Mouse (Mus musculus) megakaryocyte, embryonic 14.5 days (primary cell): Measurements from ENCODE around the gene Timm44. TPM values are rescaled to one million over a fixed set of nuclear protein-coding genes. Genes with fewer than 3 reads are reported as not detected.

Source experiments
- H3K27me3 ChIP-seq: replicated peaks from 2 replicates; pipeline ENCODE3; 2012; ENCODE audit warnings: inconsistent platforms
- H3K36me3 ChIP-seq: replicated peaks from 2 replicates; pipeline ENCODE3; 2012; ENCODE audit warnings: low read length, inconsistent platforms, mixed read lengths
- H3K4me1 ChIP-seq: 2 replicates; pipeline ENCODE4 v1.6.1; 2012; ENCODE audit warnings: inconsistent platforms
- H3K4me3 ChIP-seq: replicated peaks from 2 replicates; pipeline ENCODE3; 2012; ENCODE audit warnings: moderate library complexity, mild to moderate bottlenecking, inconsistent platforms
- H3K9me3 ChIP-seq: 2 replicates; pipeline ENCODE4 v1.6.1; 2012; ENCODE audit warnings: inconsistent platforms
- FLI1 ChIP-seq: IDR thresholded peaks from 2 replicates; pipeline ENCODE4 v1.6.1; 2012; ENCODE audit warnings: low read length, inconsistent platforms, mixed read lengths
- GATA1 ChIP-seq: IDR thresholded peaks from 3 replicates; pipeline ENCODE4 v1.6.1; 2012; ENCODE audit warnings: mixed read lengths, low read length, inconsistent platforms, borderline replicate concordance
- polyA plus RNA-seq: library from polyadenylated mRNA; stranded (reverse); fragments of >175 nt; gene quantifications from 2 replicates; pipeline ENCODE4 v1.2.3, GENCODE M21; 2012; ENCODE audit warnings: low replicate concordance; ENCODE audit not compliant: insufficient read depth

The Timm44 gene
- polyA plus RNA-seq, 1 experiment = 43.5 TPM

DNA sequence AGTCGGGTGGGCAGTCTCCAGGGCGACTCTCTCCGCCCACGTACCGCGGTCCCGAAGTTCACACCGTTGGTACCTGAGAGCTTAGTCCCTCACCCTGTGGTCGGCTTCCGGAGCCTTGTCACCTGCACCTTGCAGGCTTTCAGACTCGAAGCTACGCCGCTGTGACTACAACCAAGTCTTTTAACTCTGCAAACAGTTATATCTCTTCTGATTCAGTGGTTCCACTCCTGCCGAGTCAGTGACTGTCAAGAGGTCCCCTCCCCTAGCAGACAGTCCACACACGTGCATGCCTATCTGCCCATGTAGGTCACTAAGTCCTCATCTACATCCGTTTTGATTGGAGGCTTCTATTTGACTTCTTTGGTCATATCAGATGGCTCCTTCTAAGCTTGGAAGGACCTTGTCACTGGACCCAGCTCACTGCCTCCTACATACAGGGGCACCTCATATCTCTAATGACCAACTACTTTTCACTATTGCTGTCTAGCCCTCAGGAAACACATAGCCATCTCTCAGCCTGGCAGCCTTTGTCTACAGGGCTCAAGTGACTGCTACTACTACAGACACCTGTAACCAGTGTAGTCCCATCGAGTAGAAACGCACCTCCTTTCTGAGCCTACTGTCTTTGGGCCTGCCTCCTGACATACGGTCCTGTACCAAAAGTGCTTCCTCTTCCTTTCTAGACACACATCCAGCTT, 36.4 kb downstream of the Timm44 start:
- H3K4me1 ChIP-seq = peaks cover 51% of the 10 kb centered on the region
- no peak for TF ChIP-seq GATA1
- TF ChIP-seq FLI1 = no peak
- H3K36me3 ChIP-seq = peaks cover 47% of the 10 kb centered on the region
- peaks cover 13% of the 10 kb centered on the region for H3K27me3 ChIP-seq
- peak overlapping the region; percentile 96 for H3K4me3 ChIP-seq
- no peaks in the 10 kb centered on the region for H3K9me3 ChIP-seq

DNA sequence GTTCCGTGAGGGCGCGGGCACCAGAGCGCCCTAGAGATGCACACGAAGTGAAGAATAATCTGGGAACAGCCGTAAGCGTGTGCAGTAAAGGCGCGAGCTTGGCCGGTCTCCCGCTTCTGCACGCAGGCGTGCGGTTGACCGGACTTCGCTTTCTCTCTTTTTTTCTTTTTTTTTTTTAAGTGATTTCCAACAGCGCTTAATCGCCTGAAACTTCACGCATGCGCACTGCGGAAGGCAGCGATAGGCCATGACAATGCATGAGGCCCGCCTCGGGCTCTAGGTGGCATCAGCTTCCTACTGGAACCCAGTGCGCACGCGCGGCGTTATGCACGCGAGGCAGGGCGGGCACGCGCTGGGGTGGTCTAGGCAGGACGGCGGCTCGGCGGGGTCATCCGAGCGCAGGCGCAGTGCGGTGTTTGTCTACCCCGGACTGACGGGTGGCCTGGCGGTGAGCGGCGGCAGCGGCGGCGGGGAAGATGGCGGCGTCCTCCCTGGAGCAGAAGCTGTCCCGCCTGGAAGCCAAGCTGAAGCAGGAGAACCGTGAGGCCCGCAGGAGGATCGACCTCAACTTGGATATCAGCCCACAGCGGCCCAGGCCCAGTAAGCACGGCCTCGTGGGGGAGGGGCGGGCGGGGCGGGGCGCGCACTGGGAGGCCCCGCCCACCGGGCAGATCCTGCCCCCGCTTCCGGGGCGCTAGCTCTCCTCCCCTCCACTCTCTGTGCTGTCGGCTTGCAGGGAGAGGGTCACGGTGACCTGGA, 37.1 kb downstream of the Timm44 start, which contains the start of the genes Map2k7 and Gm49320:
Gene Map2k7, plus strand, starts transcription at position 307 of the 759 bp plus-strand sequence.
Gene Gm49320, plus strand, starts transcription at position 432 of the 759 bp plus-strand sequence.
- peak within 1 kb of the TSS; percentile 96 for H3K4me3 ChIP-seq
- no peaks in the 10 kb centered on the region for H3K9me3 ChIP-seq
- TF ChIP-seq FLI1 = no peak
- TF ChIP-seq GATA1 = no peak
- peaks cover 40% of the 10 kb centered on the region for H3K36me3 ChIP-seq
- H3K4me1 ChIP-seq = peaks cover 51% of the 10 kb centered on the region
- H3K27me3 ChIP-seq = peaks cover 18% of the 10 kb centered on the region

DNA sequence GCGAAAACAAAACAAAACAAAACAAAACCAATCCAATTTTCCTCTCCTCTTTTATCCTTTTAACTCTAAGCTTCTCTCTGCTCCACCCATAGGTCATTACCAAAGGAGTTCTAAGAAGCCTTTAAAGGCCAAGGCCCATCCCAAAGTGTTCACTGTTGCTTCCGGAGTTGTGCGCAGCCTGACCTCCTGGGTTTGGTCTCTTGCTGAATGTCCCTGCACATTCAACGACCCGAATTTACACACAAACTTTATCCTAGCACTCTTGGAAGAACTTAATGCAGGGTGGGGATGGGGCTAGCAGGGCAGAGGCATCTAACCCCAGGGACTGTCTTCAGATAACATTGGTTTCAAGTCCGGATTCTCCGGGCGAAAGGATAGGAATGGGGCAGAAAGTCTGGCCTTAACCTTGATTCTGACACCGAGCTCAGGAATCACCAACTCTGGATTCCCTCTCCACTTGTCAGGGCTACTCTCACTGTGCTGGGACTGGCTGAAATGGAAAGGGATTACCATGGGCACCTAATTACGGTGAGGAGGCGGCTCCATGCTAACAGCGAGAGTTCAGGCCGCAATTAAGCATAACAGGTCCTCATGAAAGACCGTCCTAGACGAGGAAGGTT, 37.8 kb downstream of the Timm44 start:
- H3K4me3 ChIP-seq = peak overlapping the region; percentile 96
- no peaks in the 10 kb centered on the region for H3K9me3 ChIP-seq
- TF ChIP-seq GATA1 (no peak), FLI1 (no peak)
- H3K4me1 ChIP-seq = peaks cover 51% of the 10 kb centered on the region
- H3K27me3 ChIP-seq = peaks cover 18% of the 10 kb centered on the region
- H3K36me3 ChIP-seq = peaks cover 33% of the 10 kb centered on the region

DNA sequence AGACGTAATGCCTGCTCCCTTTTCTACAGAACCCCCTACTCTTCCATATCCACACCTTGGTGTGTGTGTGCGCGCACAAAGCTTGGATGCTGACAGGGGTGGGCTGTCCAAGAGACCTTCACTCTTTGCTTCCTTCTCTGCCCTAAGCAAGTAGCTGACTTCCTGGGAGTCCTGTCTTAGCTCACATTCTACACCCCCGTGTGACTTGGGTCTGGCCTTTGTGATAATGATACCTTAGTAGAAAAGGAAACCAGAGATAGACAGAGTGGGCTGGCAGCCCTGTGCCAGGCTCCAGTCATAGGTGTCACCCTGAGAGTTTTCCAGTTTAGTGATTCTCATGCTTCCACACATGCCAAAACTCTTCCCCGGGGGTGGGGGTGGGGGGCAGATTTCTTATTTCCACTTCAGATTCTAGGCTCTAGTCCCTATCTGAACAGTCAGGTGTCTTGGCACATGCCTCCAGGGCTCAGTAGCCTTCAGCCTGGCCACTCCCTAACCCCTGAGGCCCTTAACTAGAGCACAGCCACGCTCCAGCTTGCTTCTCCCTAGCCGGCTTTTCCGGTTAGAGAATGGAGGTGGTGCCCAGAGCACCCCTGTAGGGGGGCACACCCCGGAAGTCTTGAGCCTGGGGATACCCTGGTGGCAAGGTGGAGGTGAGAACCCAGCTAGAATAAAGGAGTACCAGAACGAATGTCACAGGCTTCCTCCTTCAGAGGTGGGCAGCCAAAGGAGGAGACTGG, 44.9 kb downstream of the Timm44 start:
- TF ChIP-seq GATA1 (no peak), FLI1 (no peak)
- peaks cover 30% of the 10 kb centered on the region for H3K4me1 ChIP-seq
- H3K4me3 ChIP-seq = no peak overlapping the region
- H3K27me3 ChIP-seq = peaks cover 66% of the 10 kb centered on the region
- no peaks in the 10 kb centered on the region for H3K36me3 ChIP-seq
- H3K9me3 ChIP-seq = no peaks in the 10 kb centered on the region

DNA sequence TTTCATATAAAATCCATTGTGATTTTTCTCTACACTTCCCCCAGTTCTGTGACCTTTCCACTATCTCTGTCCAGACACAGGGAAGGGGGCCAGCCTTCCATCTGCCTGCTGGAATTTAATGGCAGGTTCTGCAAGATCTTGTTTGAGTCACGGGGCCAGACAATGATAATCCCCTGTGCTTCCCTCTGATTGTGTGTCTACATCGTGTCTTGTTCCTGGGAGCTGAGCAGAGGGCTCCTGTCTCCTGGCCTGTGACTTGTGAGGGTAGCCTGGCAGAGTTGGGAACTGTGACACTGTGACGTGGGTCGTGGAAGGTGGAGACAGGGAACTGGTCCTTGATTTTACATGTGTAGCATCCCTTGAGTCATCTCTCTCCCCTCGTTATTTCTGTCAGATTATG, 45.9 kb downstream of the Timm44 start:
- no peak overlapping the region for H3K4me3 ChIP-seq
- TF ChIP-seq FLI1 (no peak), GATA1 (no peak)
- peaks cover 30% of the 10 kb centered on the region for H3K4me1 ChIP-seq
- H3K27me3 ChIP-seq = peaks cover 60% of the 10 kb centered on the region
- no peaks in the 10 kb centered on the region for H3K36me3 ChIP-seq
- H3K9me3 ChIP-seq = no peaks in the 10 kb centered on the region

DNA sequence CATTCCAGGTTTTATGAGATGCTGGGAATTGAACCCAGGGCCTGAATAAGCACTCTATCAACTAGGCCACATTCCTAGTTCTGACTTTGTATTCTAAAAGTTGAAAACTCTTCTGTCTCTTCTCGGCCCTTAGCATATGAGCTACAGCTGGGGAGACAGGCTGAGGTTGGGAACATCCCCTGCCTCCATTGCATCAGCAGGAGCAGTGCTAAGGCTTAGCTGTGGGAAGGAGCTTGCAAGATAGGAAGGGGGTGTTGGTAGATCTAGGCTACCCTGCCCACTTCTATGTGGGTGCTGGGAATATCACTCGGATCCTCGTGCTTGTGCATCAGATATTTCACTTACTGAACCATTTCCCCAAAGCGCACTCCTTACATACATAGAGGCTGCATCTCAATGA, 47.8 kb downstream of the Timm44 start:
- peaks cover 34% of the 10 kb centered on the region for H3K4me1 ChIP-seq
- no peak overlapping the region for H3K4me3 ChIP-seq
- H3K9me3 ChIP-seq = no peaks in the 10 kb centered on the region
- peaks cover 64% of the 10 kb centered on the region for H3K27me3 ChIP-seq
- H3K36me3 ChIP-seq = no peaks in the 10 kb centered on the region
- TF ChIP-seq GATA1 (no peak), FLI1 (no peak)

DNA sequence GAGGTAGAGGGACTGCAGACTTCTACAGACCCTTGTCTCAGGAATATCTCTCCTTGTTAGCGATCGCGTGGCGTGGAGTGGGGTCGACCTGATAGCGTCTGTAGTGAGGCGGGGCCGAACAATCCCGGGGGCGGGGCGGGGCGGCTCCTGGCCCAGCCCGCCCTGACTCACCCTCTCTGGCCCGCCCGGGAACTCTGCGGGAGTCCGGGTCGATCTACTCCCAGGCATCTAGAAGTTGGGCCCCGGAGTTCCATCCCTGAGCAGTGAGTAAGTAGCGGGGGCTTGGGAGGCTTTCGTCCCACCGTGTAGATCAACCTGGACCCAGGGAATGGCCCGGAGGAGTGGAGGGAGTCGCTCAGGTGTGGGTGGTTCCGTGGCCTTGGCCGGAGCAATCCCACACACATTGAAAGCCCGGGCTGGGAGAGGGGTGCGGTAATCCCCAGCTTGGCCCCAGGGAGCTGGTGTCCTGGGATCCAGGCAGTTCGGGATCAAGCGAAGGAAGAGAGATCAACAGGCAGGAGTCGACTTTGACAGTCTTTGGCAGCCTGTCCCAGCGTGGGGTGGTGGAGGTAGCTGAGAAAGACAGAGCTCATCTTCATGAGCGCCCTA, 48.9 kb downstream of the Timm44 start, which contains the start of gene Lrrc8e:
Gene Lrrc8e, plus strand, starts transcription at position 89 of the 609 bp plus-strand sequence.
- Histone ChIP-seq H3K9me3 (no peaks in the 10 kb centered on the region), H3K36me3 (no peaks in the 10 kb centered on the region), H3K4me1 (peaks cover 40% of the 10 kb centered on the region), H3K27me3 (peaks cover 61% of the 10 kb centered on the region), H3K4me3 (peak within 1 kb of the TSS; percentile 23)
- TF ChIP-seq FLI1 (no peak), GATA1 (no peak)

DNA sequence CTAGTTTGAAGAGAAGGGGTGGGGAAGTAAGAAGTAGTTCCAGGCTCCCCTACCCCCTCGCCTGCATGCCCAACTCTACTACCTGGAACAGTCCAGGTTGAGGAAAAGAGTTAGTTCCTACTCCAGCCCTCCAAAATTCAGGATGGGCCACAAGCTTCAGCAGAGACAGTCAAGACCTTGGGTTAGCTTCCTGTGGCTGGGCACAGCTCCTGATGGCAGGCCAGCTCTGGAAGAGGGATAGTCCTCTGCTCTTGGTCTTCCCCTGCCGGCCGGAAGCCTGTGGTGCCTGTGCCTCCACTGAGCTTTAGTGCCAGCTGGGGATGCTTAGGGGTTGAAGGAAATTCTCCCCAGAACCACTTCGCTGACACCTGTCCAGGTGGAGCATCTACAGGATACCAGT, 49.4 kb downstream of the Timm44 start:
- Histone ChIP-seq H3K4me3 (peak overlapping the region; percentile 10), H3K27me3 (peaks cover 56% of the 10 kb centered on the region), H3K9me3 (no peaks in the 10 kb centered on the region), H3K36me3 (no peaks in the 10 kb centered on the region), H3K4me1 (peaks cover 40% of the 10 kb centered on the region)
- TF ChIP-seq FLI1 (no peak), GATA1 (no peak)

DNA sequence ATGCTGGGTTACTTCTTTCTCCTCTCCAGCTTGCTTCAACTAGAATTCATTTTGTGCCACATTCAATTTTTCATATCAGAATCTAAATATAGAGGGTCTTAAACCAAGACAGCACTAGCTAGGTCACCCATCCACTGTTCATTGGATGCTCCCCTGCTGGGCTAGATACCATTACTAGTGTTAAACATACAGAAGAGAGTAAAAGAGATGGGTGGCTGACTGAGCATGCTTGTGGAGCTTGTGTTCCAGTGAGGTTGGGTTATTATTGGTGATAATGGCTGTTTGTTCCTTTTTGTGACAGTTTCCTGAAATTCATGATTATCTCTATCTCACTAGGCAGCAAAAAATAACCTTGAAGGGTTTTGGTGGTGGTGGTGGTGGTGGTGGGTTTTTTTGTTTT, 53.7 kb downstream of the Timm44 start:
- H3K4me3 ChIP-seq = no peak overlapping the region
- TF ChIP-seq FLI1 = no peak
- peaks cover 34% of the 10 kb centered on the region for H3K4me1 ChIP-seq
- H3K9me3 ChIP-seq = no peaks in the 10 kb centered on the region
- H3K27me3 ChIP-seq = peaks cover 48% of the 10 kb centered on the region
- no peaks in the 10 kb centered on the region for H3K36me3 ChIP-seq
